Mouse (Mus musculus): ENCODE measurements around the gene Pmel. TPM values are rescaled to one million over a fixed set of nuclear protein-coding genes. Genes with fewer than 3 reads are reported as not detected.

Gene Pmel
- total and polyA plus RNA-seq, 3 experiments: 0.15 to 0.45 TPM; not detected in 1

- peak overlapping the region; percentile 23 for H3K9ac ChIP-seq (ENCODE audit: control insufficient read depth, low read depth, low read length, poor library complexity, severe bottlenecking)
- TF ChIP-seq SIN3A (IDR thresholded peaks at IDR 0.05; ENCODE audit: low read length) (no peak), POLR2A (IDR thresholded peaks at IDR 0.05; ENCODE audit: control insufficient read depth in 1 of 2, insufficient read depth in 1 of 2, low read depth in 1 of 2, low read length in 2 of 2, poor library complexity in 1 of 2) (no peak), SMC3 (IDR thresholded peaks at IDR 0.05; ENCODE audit: low read depth, low read length) (no peak), RAD21 (IDR thresholded peaks at IDR 0.05; ENCODE audit: low read depth, low read length) (no peak), BHLHE40 (IDR thresholded peaks at IDR 0.05; ENCODE audit: borderline replicate concordance, low read depth, low read length) (no peak), USF2 (IDR thresholded peaks at IDR 0.05; ENCODE audit: borderline replicate concordance in 1 of 2, insufficient read depth in 1 of 2, low read depth in 1 of 2, low read length in 2 of 2) (no peak), RCOR1 (IDR thresholded peaks at IDR 0.05; ENCODE audit: low read depth, low read length) (no peak), EP300 (IDR thresholded peaks at IDR 0.05; ENCODE audit: low read depth in 1 of 2, low read length in 2 of 2) (no peak), MYC (IDR thresholded peaks at IDR 0.05; ENCODE audit: low read depth, low read length) (no peak), ELF1 (IDR thresholded peaks at IDR 0.05; ENCODE audit: low read depth, low read length) (0 out of 2 replicates have a peak, but pooled peaks have one; percentile 38), JUND (IDR thresholded peaks at IDR 0.05; ENCODE audit: low read depth, low read length) (no peak), GABPA (IDR thresholded peaks at IDR 0.05; ENCODE audit: low read depth, low read length) (no peak), ETS1 (IDR thresholded peaks at IDR 0.05; ENCODE audit: low read depth, low read length) (0 out of 2 replicates have a peak, but pooled peaks have one; percentile 1), CHD2 (IDR thresholded peaks at IDR 0.05; ENCODE audit: low read length) (no peak), ZC3H11A (IDR thresholded peaks at IDR 0.05; ENCODE audit: low read depth, low read length) (no peak), KAT2A (conservative IDR thresholded peaks at IDR 0.05; ENCODE audit: low read depth, low read length) (no peak), ZMIZ1 (IDR thresholded peaks at IDR 0.05; ENCODE audit: low read depth, low read length) (peak; percentile 47; the same call in 1 of the 2 replicates), MXI1 (IDR thresholded peaks at IDR 0.05; ENCODE audit: low read depth, low read length) (no peak), TBP (IDR thresholded peaks at IDR 0.05; ENCODE audit: low read depth, low read length) (no peak), CTCF (IDR thresholded peaks at IDR 0.05 in 2 of 3, conservative IDR thresholded peaks at IDR 0.05 in 1 of 3; ENCODE audit: control insufficient read depth in 1 of 3, insufficient read depth in 1 of 3, low read depth in 2 of 3, low read length in 3 of 3, poor library complexity in 1 of 3, severe bottlenecking in 1 of 3) (no peak), HCFC1 (IDR thresholded peaks at IDR 0.05; ENCODE audit: low read depth, low read length) (0 out of 2 replicates have a peak, but pooled peaks have one; percentile 20), NELFE (IDR thresholded peaks at IDR 0.05; ENCODE audit: low read depth, low read length) (no peak; the same call in 1 of the 2 replicates), CHD1 (IDR thresholded peaks at IDR 0.05; ENCODE audit: low read depth, low read length) (no peak), TAL1 (IDR thresholded peaks at IDR 0.05; ENCODE audit: low read length) (no peak), NRF1 (IDR thresholded peaks at IDR 0.05; ENCODE audit: insufficient read depth, low read depth, low read length, poor library complexity, severe bottlenecking) (no peak), MAX (IDR thresholded peaks at IDR 0.05; ENCODE audit: low read length) (no peak)
Measured at GRCm38 (mm10) chr10:128715559-128716537, 11.9 kb downstream of the Pmel start.

More at GRCm38 (mm10) chr10:128715559-128716537, 11.9 kb downstream of the Pmel start:
- Histone ChIP-seq H3K27ac (ENCODE audit: control insufficient read depth, low read depth, low read length) (no peak overlapping the region), H3K27me3 (ENCODE audit: control insufficient read depth in 1 of 2, insufficient read depth in 2 of 2, low read length in 2 of 2) (no peaks in the 10 kb centered on the region), H3K9me3 (replicated peaks; ENCODE audit: insufficient read depth, low read length) (no peaks in the 10 kb centered on the region), H3K4me1 (ENCODE audit: control insufficient read depth in 1 of 2, insufficient read depth in 2 of 2, low read length in 2 of 2) (peaks cover 0 to 12% of the 10 kb centered on the region in 2 experiments; a peak in 2 of 4 replicates), H3K4me3 (ENCODE audit: control insufficient read depth in 1 of 2, insufficient read depth in 1 of 2, low read depth in 2 of 2, low read length in 2 of 2) (peak overlapping the region; percentile 11 to 44), H3K36me3 (ENCODE audit: control insufficient read depth in 1 of 2, insufficient read depth in 2 of 2, low read length in 2 of 2) (peaks cover 0 to 3% of the 10 kb centered on the region in 2 experiments; a peak in 1 of 4 replicates), H3K79me2 (ENCODE audit: control insufficient read depth, insufficient read depth, low read length, poor library complexity) (no peaks in the 10 kb centered on the region)
- DNase-seq (ENCODE audit: low read depth, low spot score): peak; percentile 83
